Mouse (Mus musculus) thymus, adult 2 months (tissue): ENCODE data around the gene Gm10271.

Source experiments
- CTCF ChIP-seq: fragments of 200-500 bp; IDR thresholded peaks from 2 replicates; pipeline ENCODE4 v1.5.1; 2012; ENCODE audit warnings: mild to moderate bottlenecking, control low read depth, low read length, moderate library complexity, borderline replicate concordance; ENCODE audit not compliant: control insufficient read depth, poor library complexity, insufficient read depth; ENCODE audit errors: extremely low read depth
- POLR2A ChIP-seq: fragments of 200-500 bp; IDR thresholded peaks from 2 replicates; pipeline ENCODE4 v1.6.1; 2012; ENCODE audit warnings: mild to moderate bottlenecking, low read length, control low read depth, moderate library complexity; ENCODE audit not compliant: control insufficient read depth, poor library complexity, insufficient read depth; ENCODE audit errors: extremely low read depth

DNA sequence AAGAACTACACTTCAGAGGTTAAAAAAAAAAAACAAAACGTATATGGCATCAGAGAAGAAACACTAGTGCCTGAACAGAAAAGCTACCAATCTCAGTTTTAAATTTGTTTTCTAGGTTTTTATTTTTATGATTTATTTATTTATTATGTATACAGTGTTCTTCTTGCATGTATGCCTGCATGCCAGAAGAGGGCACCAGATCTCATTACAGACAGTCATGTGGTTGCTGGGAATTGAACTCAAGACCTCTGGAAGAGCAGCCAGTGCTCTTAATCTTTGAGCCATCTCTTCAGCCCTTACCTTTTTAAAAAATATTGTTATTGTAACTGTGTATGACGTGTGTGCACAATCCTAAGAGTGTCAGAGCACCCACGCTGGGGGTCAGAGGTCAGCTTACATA lies 28.3 kb downstream of the Gm10271 start:
- no peak for TF ChIP-seq POLR2A
- no peak for TF ChIP-seq CTCF
